Mouse (Mus musculus) spleen, adult 2 months (tissue): ENCODE measurements around the gene Sh2d4b.

Experiments
- CTCF ChIP-seq: fragments of 200-500 bp; IDR thresholded peaks from 2 replicates; pipeline ENCODE4 v1.5.1; 2011; ENCODE audit warnings: mild to moderate bottlenecking, inconsistent platforms; ENCODE audit not compliant: insufficient read depth, insufficient read length, insufficient replicate concordance; ENCODE audit errors: extremely low read depth
- POLR2A ChIP-seq: fragments of 200-500 bp; IDR thresholded peaks from 2 replicates; pipeline ENCODE4 v1.6.1; 2011; ENCODE audit warnings: low read depth, low read length, inconsistent platforms

DNA sequence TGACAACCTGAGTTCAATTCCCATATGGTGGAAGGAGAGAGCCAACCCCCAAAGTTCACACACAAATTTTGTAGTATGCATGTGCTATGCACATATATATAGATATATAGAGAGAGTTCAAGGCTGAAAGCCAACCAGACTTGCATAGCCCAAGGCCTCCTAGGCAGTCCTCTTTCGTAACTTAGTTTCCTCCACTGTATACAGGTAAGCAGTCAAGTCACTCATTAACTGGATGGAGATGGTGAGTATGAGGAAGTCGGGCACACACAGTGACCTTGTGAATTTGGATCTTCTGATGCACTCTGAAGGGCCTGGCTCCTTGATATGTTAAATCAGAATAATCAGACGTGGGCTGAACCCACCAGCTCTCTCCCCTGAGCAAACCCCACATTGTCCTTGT, 4.8 kb upstream of the Sh2d4b start:
- TF ChIP-seq CTCF (no peak), POLR2A (no peak)
